In genomic region chr3:82144725-82145125, GRCm38 (mm10) we compare ENCODE assay signal across 9 mouse cellular contexts. TPM values are rescaled to one million over a fixed set of nuclear protein-coding genes. Genes with fewer than 3 reads are reported as not detected.
A peak's percentile ranks its signal among the peaks of the same experiment; 100 is the strongest.
DNase-seq lines count a peak whose midpoint lies in the region; ATAC-seq lines count a peak whose summit lies in the region.
"Had no signal": no experiment of that assay in that cellular context is flagged by ENCODE, and none has a peak within 500 bp of the region (broad histone marks: within the 10 kb centered on the region; RNA-seq: fewer than 3 reads in every experiment).

No protein-coding gene starts in this region.

- 6% methylated on average over 14 of the region's 14 CpGs for WGBS in hindbrain, embryonic 16.5 days

- H3K4me3 ChIP-seq in hindbrain, embryonic 16.5 days (ENCODE audit: low read length), result peak overlapping the region; percentile 67

- H3K36me3 ChIP-seq in hindbrain, embryonic 16.5 days (ENCODE audit: control insufficient read depth, insufficient read depth, low read length), result no peaks in the 10 kb centered on the region

- DNase-seq in cerebellum, postnatal 36 days, result peak; percentile 4 to 15
- DNase-seq in cerebellum, postnatal 10 days, result no peak
- peak; percentile 35 to 40 for DNase-seq in right cerebral cortex, postnatal 10 days (ENCODE audit: low spot score in 2 of 2)
- DNase-seq in right cerebral cortex, postnatal 14 days, result no peak
- no peak for DNase-seq in thymus, postnatal 25 days
- DNase-seq in embryo, embryonic 11 days, result no peak

- H3K4me2 ChIP-seq in hindbrain, embryonic 16.5 days (ENCODE audit: low read length), result peak overlapping the region; percentile 96

- peaks cover 4% of the 10 kb centered on the region; the same call in 1 of the 2 replicates for H3K4me1 ChIP-seq in hindbrain, embryonic 16.5 days (ENCODE audit: control insufficient read depth, insufficient read depth, low read depth, low read length)

- no peaks in the 10 kb centered on the region for H3K9me3 ChIP-seq in hindbrain, embryonic 16.5 days (ENCODE audit: control insufficient read depth, low read length)

- no peaks in the 10 kb centered on the region for H3K27me3 ChIP-seq in hindbrain, embryonic 16.5 days (replicated peaks; ENCODE audit: control insufficient read depth, insufficient read depth, low read length)
- H3K27me3 ChIP-seq: CH12.LX had no signal

- H3K27ac ChIP-seq in hindbrain, embryonic 16.5 days (ENCODE audit: low read depth, low read length), result peak overlapping the region; percentile 33; the same call in 1 of the 2 replicates

- peak; percentile 56 for ATAC-seq in hindbrain, embryonic 16.5 days
- ATAC-seq in megakaryocyte-erythroid progenitor cell, adult 5-6 weeks (replicated peaks; ENCODE audit: low FRiP score, low TSS enrichment, poor library complexity, severe bottlenecking), result 0 out of 2 replicates have a peak, but pooled peaks have one; percentile 10

- H3K9ac ChIP-seq in hindbrain, embryonic 16.5 days (ENCODE audit: low read depth, low read length), result peak overlapping the region; percentile 82

RNA-seq across cellular contexts. Expression of gene Gucy1a1, which starts 0.9 kb away (rescaled TPM):
- polyA plus RNA-seq in hindbrain, embryonic 16.5 days (2015; fragmentation: Nextera tagmentation; extraction: Ambion mirVana), result 29.3 and 30.0 TPM in 2 replicates
- total RNA-seq in megakaryocyte-erythroid progenitor cell, adult 5-6 weeks (2014; fragmentation: Nextera tagmentation), result 0.32 TPM in 1 of 2 replicates, not detected in the other
- total RNA-seq in megakaryocyte-erythroid progenitor cell, adult 5-6 weeks (2017), result 1.2 and 5.1 TPM in 2 replicates
- total RNA-seq: CH12.LX had no signal

Comparison
In these comparisons a context has a peak if more than half of its experiments do, and no peak if none do; other contexts are left out.
1. DNase-seq: peak in cerebellum, postnatal 36 days (2 of 2) and right cerebral cortex, postnatal 10 days (2 of 2); none in cerebellum, postnatal 10 days (0 of 2), right cerebral cortex, postnatal 14 days (single experiment), thymus, postnatal 25 days (single experiment) and embryo, embryonic 11 days (single experiment).